Mouse (Mus musculus) liver, embryonic 14.5 days (tissue): Measurements from ENCODE around the gene Sat2. TPM values are rescaled to one million over a fixed set of nuclear protein-coding genes. Genes with fewer than 3 reads are reported as not detected.
A peak's percentile ranks its signal among the peaks of the same experiment; 100 is the strongest.

ENCODE experiments used
- ATAC-seq: fragments of 200-750 bp; cut with Nextera tagmentation; 2 replicates; pipeline ENCODE4 v1.8.0; 2017; ENCODE audit warnings: moderate number of reproducible peaks, mild to moderate bottlenecking, moderate library complexity; ENCODE audit not compliant: insufficient read depth
- DNase-seq, 3 experiments: peaks; one replicate each; pipeline ENCODE4 v3.0.0-alpha.2; 2012 to 2013; ENCODE audit warnings: low read depth in 3 of 3, low spot score in 3 of 3
- H3K27ac ChIP-seq: fragments of 300-500 bp; sonication (generic); 2 replicates; pipeline ENCODE4 v1.5.1; 2014; ENCODE audit warnings: moderate library complexity, mild to moderate bottlenecking, control low read depth, inconsistent platforms
- H3K27me3 ChIP-seq: fragments of 300-500 bp; sonication (generic); 2 replicates; pipeline ENCODE4 v1.6.1; 2014; ENCODE audit warnings: mild to moderate bottlenecking, low read length, moderate library complexity; ENCODE audit not compliant: control insufficient read depth, insufficient read depth
- H3K36me3 ChIP-seq: fragments of 300-500 bp; sonication (generic); replicated peaks from 2 replicates; pipeline ENCODE4 v1.6.1; 2014; ENCODE audit warnings: low read depth; ENCODE audit not compliant: control insufficient read depth, insufficient read depth
- H3K4me1 ChIP-seq, 2 experiments: fragments of 200-500 bp in 1 of 2; fragments of 300-500 bp in 1 of 2; sonication (generic) in 1 of 2; replicated peaks; 2 replicates each; pipeline ENCODE4 v1.6.1; 2012 to 2014; ENCODE audit warnings: antibody characterized with exemption in 1 of 2, inconsistent platforms in 1 of 2, low read length in 1 of 2; ENCODE audit not compliant: control insufficient read depth in 2 of 2, insufficient read depth in 2 of 2
- H3K4me2 ChIP-seq: fragments of 300-500 bp; sonication (generic); 2 replicates; pipeline ENCODE4 v1.6.1; 2014; ENCODE audit warnings: low read depth, mild to moderate bottlenecking, control low read depth, moderate library complexity
- H3K4me3 ChIP-seq, 2 experiments: fragments of 200-500 bp in 1 of 2; fragments of 300-500 bp in 1 of 2; sonication (generic) in 1 of 2; 2 replicates each; pipeline ENCODE4 v1.5.1; 2012 to 2014; ENCODE audit warnings: low read depth in 2 of 2, low read length in 2 of 2, mild to moderate bottlenecking in 2 of 2, control low read depth in 1 of 2, inconsistent platforms in 1 of 2, moderate library complexity in 1 of 2; ENCODE audit not compliant: insufficient read depth in 1 of 2
- H3K9ac ChIP-seq: fragments of 300-500 bp; sonication (generic); replicated peaks from 2 replicates; pipeline ENCODE4 v1.6.1; 2014; ENCODE audit warnings: mild to moderate bottlenecking, control low read depth, moderate library complexity
- H3K9me3 ChIP-seq: fragments of 300-500 bp; sonication (generic); 2 replicates; pipeline ENCODE4 v1.6.1; 2016; ENCODE audit warnings: low read length, mixed read lengths; ENCODE audit not compliant: control insufficient read depth
- CTCF ChIP-seq: IDR thresholded peaks from 2 replicates; pipeline ENCODE4 v1.5.1; 2016; ENCODE audit warnings: antibody characterized with exemption, low read depth, control low read depth
- EP300 ChIP-seq: IDR thresholded peaks from 2 replicates; pipeline ENCODE4 v1.6.1; 2016; ENCODE audit warnings: antibody characterized with exemption, low read depth
- WGBS: fragments of 180-500 bp; shearing (Covaris S2); extraction: QIAGEN DNeasy Blood & Tissue Kit; methylation state at CpG from one replicate; pipeline ENCODE4 v1.1.7; 2014; ENCODE audit not compliant: insufficient replicate concordance; 5-methylcytosine and 5-hydroxymethylcytosine counted together
- polyA plus RNA-seq, 2 experiments: library from polyadenylated mRNA; depleted of rRNA in 1 of 2; stranded (reverse) in 1 of 2; unstranded in 1 of 2; fragments of >200 nt; fragmentation: Nextera tagmentation in 1 of 2; extraction: Ambion mirVana in 1 of 2; gene quantifications; 2 replicates each; pipeline versions ENCODE4 v1.2.1 to v1.2.3; 2012 to 2014

Sat2 gene
- polyA plus RNA-seq (2012; rRNA removed) = 3.7 and 5.1 TPM in 2 replicates
- 10.0 and 10.4 TPM in 2 replicates for polyA plus RNA-seq (2014; fragmentation: Nextera tagmentation; extraction: Ambion mirVana)

- Histone ChIP-seq H3K4me3 (peak within 1 kb of the TSS; percentile 57 to 69), H3K4me2 (peak within 1 kb of the TSS; percentile 84), H3K4me1 (peaks cover 16 to 33% of the 10 kb centered on the region in 2 experiments), H3K27me3 (no peaks in the 10 kb centered on the region), H3K27ac (peak within 1 kb of the TSS; percentile 53), H3K9me3 (no peaks in the 10 kb centered on the region), H3K36me3 (no peaks in the 10 kb centered on the region), H3K9ac (peak within 1 kb of the TSS; percentile 65)
- peak; percentile 49; the same call in 1 of the 2 replicates for ATAC-seq
- DNase-seq = no peak
- no peak for TF ChIP-seq CTCF
- WGBS = 3% methylated on average over 20 of the region's 20 CpGs
Observed at GRCm38 (mm10) chr11:69621571-69622268, at the start of gene Sat2. Gene Sat2, plus strand, starts transcription at chr11:69622024.

- TF ChIP-seq EP300 = no peak
- TF ChIP-seq CTCF = peak; percentile 78
- H3K27me3 ChIP-seq = no peaks in the 10 kb centered on the region
- DNase-seq (no peak), ATAC-seq (no peak)
- no peak overlapping the region for H3K9ac ChIP-seq
- peaks cover 22 to 41% of the 10 kb centered on the region in 2 experiments for H3K4me1 ChIP-seq
- H3K36me3 ChIP-seq = peaks cover 12% of the 10 kb centered on the region
- no peak overlapping the region for H3K4me2 ChIP-seq
- no peaks in the 10 kb centered on the region for H3K9me3 ChIP-seq
- H3K4me3 ChIP-seq = no peak overlapping the region
- H3K27ac ChIP-seq = no peak overlapping the region
- 58% methylated on average over 3 of the region's 3 CpGs for WGBS
Observed at GRCm38 (mm10) chr11:69575220-69575619, 46.6 kb upstream of the Sat2 start.

- Histone ChIP-seq H3K27ac (peak overlapping the region; percentile 32), H3K9ac (peak overlapping the region; percentile 46; the same call in 1 of the 2 replicates), H3K36me3 (peaks cover 10% of the 10 kb centered on the region), H3K4me2 (peak overlapping the region; percentile 89), H3K27me3 (no peaks in the 10 kb centered on the region), H3K4me1 (peaks cover 22 to 33% of the 10 kb centered on the region in 2 experiments), H3K9me3 (no peaks in the 10 kb centered on the region), H3K4me3 (peak overlapping the region; percentile 33 to 89)
- ATAC-seq (no peak), DNase-seq (no peak)
- 10% methylated on average over 5 of the region's 5 CpGs for WGBS
- peak; percentile 47 for TF ChIP-seq EP300
- TF ChIP-seq CTCF = no peak
Observed at GRCm38 (mm10) chr11:69576307-69576706, 45.5 kb upstream of the Sat2 start.

- H3K9me3 ChIP-seq = no peaks in the 10 kb centered on the region
- 4% methylated on average over 15 of the region's 15 CpGs for WGBS
- no peak for TF ChIP-seq EP300
- no peak for TF ChIP-seq CTCF
- peak overlapping the region; percentile 66; the same call in 1 of the 2 replicates for H3K27ac ChIP-seq
- no peaks in the 10 kb centered on the region for H3K27me3 ChIP-seq
- peaks cover 31 to 40% of the 10 kb centered on the region in 2 experiments for H3K4me1 ChIP-seq
- H3K9ac ChIP-seq = peak overlapping the region; percentile 86
- DNase-seq (no peak), ATAC-seq (no peak)
- peak overlapping the region; percentile 89 to 95 for H3K4me3 ChIP-seq
- peaks cover 3% of the 10 kb centered on the region for H3K36me3 ChIP-seq
- peak overlapping the region; percentile 89 for H3K4me2 ChIP-seq
Observed at GRCm38 (mm10) chr11:69578301-69578700, 43.5 kb upstream of the Sat2 start.
